Mouse (Mus musculus): ENCODE measurements around the gene 9430097D07Rik. TPM values are rescaled to one million over a fixed set of nuclear protein-coding genes. Genes with fewer than 3 reads are reported as not detected.

Gene 9430097D07Rik
- polyA plus RNA-seq, 1 experiment: 0.04 TPM

DNA sequence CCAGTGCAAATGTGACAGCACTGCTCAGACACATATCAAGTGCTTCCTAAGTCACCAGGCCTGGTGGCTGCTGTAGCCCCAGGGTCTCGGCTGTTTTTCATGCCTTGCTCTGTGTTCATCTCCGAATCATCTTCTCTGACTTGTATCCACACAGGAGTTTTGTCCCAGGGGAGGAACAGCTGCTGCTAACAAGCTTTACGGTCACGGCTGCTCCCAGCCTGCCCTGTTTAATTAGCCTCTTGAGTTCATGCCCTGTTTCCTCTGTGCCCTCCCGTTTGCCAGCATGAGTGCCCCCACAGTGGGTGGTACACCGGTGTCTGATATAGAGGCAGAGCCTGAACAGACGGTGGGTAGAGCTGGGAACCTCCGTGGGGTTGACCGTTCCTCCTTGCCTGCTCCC lies 42.6 kb upstream of the 9430097D07Rik start:
- peaks cover 30% of the 10 kb centered on the region for H3K36me3 ChIP-seq (ENCODE audit: control insufficient read depth, insufficient read depth)
- no peaks in the 10 kb centered on the region for H3K79me2 ChIP-seq (ENCODE audit: control insufficient read depth, insufficient read depth)
- H3ac ChIP-seq (ENCODE audit: control insufficient read depth, insufficient read length): no peak overlapping the region
- no peak overlapping the region for H3K4me2 ChIP-seq (ENCODE audit: low read depth)
- TF ChIP-seq POLR2AphosphoS2 (IDR thresholded peaks at IDR 0.05; ENCODE audit: insufficient read length, low read depth): no peak
- TF ChIP-seq MAX (IDR thresholded peaks at IDR 0.05; ENCODE audit: low read depth): no peak
- TF ChIP-seq TCF3 (IDR thresholded peaks at IDR 0.05; ENCODE audit: insufficient read length, low read depth): no peak
- TF ChIP-seq REST (IDR thresholded peaks at IDR 0.05; ENCODE audit: insufficient read depth, insufficient read length): no peak
- TF ChIP-seq MYOD1 (IDR thresholded peaks at IDR 0.05; ENCODE audit: control insufficient read depth in 1 of 3, insufficient read length in 2 of 3, low read depth in 2 of 3): no peak
- TF ChIP-seq E2F4 (IDR thresholded peaks at IDR 0.05; ENCODE audit: insufficient read depth): no peak
- no peak for TF ChIP-seq USF1 (IDR thresholded peaks at IDR 0.05; ENCODE audit: low read depth)
- no peak for TF ChIP-seq SRF (IDR thresholded peaks at IDR 0.05; ENCODE audit: control insufficient read depth, insufficient read length, low read depth)
- no peak for TF ChIP-seq TCF12 (IDR thresholded peaks at IDR 0.05; ENCODE audit: insufficient read depth, poor library complexity, severe bottlenecking)
- no peak for TF ChIP-seq CEBPB (IDR thresholded peaks at IDR 0.05; ENCODE audit: insufficient read depth, poor library complexity, severe bottlenecking)
- no peak for TF ChIP-seq MYOG (IDR thresholded peaks at IDR 0.05; ENCODE audit: control insufficient read depth in 1 of 3, insufficient read depth in 1 of 3, insufficient read length in 2 of 3, low read depth in 2 of 3)
- no peak for TF ChIP-seq POLR2A (IDR thresholded peaks at IDR 0.05; ENCODE audit: insufficient read length, low read depth)
- H3K4me3 ChIP-seq: no peak overlapping the region
- no peaks in the 10 kb centered on the region for H3K27me3 ChIP-seq (ENCODE audit: control insufficient read depth, insufficient read depth, insufficient read length)

DNA sequence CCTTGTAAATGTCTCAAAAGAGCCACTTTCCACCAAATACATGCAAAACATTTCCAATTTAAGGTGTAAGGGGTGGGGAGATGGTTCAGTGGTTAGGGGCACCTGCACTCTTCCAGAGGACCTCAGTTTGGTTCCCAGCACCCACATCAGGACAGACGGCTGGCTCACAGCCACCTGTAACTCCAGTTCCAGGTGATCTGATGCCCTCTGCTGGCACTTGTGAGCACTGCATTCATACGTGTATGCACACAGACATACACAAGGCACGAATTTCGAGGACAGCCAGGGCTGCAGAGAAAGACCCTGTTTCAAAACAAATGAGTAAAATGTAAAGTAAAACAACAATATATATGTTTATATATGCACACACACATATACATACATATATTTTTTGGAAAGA lies 42.1 kb upstream of the 9430097D07Rik start:
- TF ChIP-seq MYOD1 (IDR thresholded peaks at IDR 0.05; ENCODE audit: control insufficient read depth in 1 of 3, insufficient read length in 2 of 3, low read depth in 2 of 3) (no peak), TCF12 (IDR thresholded peaks at IDR 0.05; ENCODE audit: insufficient read depth, poor library complexity, severe bottlenecking) (no peak), POLR2AphosphoS2 (IDR thresholded peaks at IDR 0.05; ENCODE audit: insufficient read length, low read depth) (no peak), SRF (IDR thresholded peaks at IDR 0.05; ENCODE audit: control insufficient read depth, insufficient read length, low read depth) (no peak), MYOG (IDR thresholded peaks at IDR 0.05; ENCODE audit: control insufficient read depth in 1 of 3, insufficient read depth in 1 of 3, insufficient read length in 2 of 3, low read depth in 2 of 3) (no peak), USF1 (IDR thresholded peaks at IDR 0.05; ENCODE audit: low read depth) (no peak), CEBPB (IDR thresholded peaks at IDR 0.05; ENCODE audit: insufficient read depth, poor library complexity, severe bottlenecking) (no peak), MAX (IDR thresholded peaks at IDR 0.05; ENCODE audit: low read depth) (no peak), TCF3 (IDR thresholded peaks at IDR 0.05; ENCODE audit: insufficient read length, low read depth) (no peak), E2F4 (IDR thresholded peaks at IDR 0.05; ENCODE audit: insufficient read depth) (no peak), REST (IDR thresholded peaks at IDR 0.05; ENCODE audit: insufficient read depth, insufficient read length) (no peak), POLR2A (IDR thresholded peaks at IDR 0.05; ENCODE audit: insufficient read length, low read depth) (no peak)
- Histone ChIP-seq H3K4me3 (no peak overlapping the region), H3K27me3 (ENCODE audit: control insufficient read depth, insufficient read depth, insufficient read length) (no peaks in the 10 kb centered on the region), H3K36me3 (ENCODE audit: control insufficient read depth, insufficient read depth) (peaks cover 34% of the 10 kb centered on the region), H3K79me2 (ENCODE audit: control insufficient read depth, insufficient read depth) (no peaks in the 10 kb centered on the region), H3K4me2 (ENCODE audit: low read depth) (no peak overlapping the region), H3ac (ENCODE audit: control insufficient read depth, insufficient read length) (no peak overlapping the region)

DNA sequence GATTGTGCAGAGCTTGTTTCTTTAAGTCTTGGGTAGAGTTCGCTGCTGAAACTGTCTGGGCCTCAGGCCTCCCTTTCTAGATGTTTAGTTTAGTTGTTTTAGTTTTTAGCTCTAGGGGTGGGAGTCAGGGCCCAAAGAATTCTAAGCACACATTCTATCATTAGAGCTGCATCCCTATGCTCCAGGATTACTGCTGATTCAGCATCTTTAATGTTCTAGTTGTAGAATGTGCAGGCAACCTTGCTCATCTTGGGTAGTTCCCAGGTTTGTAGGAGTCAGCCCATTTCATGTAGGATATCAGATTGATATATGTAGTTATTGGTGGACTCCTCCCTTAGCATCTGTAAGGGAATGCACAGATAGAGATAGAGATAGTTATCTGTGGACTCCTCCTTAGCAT lies 41.6 kb upstream of the 9430097D07Rik start:
- Histone ChIP-seq H3K27me3 (ENCODE audit: control insufficient read depth, insufficient read depth, insufficient read length) (no peaks in the 10 kb centered on the region), H3K4me3 (no peak overlapping the region), H3K4me2 (ENCODE audit: low read depth) (no peak overlapping the region), H3K36me3 (ENCODE audit: control insufficient read depth, insufficient read depth) (peaks cover 34% of the 10 kb centered on the region), H3K79me2 (ENCODE audit: control insufficient read depth, insufficient read depth) (no peaks in the 10 kb centered on the region), H3ac (ENCODE audit: control insufficient read depth, insufficient read length) (no peak overlapping the region)
- no peak for TF ChIP-seq MYOD1 (IDR thresholded peaks at IDR 0.05; ENCODE audit: control insufficient read depth in 1 of 3, insufficient read length in 2 of 3, low read depth in 2 of 3)
- no peak for TF ChIP-seq POLR2AphosphoS2 (IDR thresholded peaks at IDR 0.05; ENCODE audit: insufficient read length, low read depth)
- no peak for TF ChIP-seq TCF3 (IDR thresholded peaks at IDR 0.05; ENCODE audit: insufficient read length, low read depth)

DNA sequence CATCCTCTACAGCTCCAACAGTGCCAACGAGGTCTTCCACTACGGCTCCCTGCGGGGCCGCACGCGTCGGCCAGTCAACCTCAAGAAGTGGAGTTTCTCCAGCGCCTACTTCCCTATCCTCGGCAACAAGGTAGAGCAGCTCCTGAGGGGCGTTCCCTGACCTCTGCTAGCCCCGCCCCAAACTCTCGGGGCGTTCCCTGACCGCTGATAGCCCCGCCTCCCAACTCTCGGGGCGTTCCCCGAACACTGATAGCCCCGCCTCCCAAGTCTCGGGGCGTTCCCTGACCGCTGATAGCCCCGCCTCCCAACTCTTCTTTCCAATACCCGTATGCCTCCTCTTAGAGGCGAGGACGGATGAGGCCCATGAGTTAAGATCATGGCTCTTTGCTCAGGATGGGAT lies 36.8 kb upstream of the 9430097D07Rik start:
- H3K4me3 ChIP-seq: no peak overlapping the region

More for the DNA sequence above, 36.8 kb upstream of the 9430097D07Rik start:
- peaks cover 11% of the 10 kb centered on the region for H3K79me2 ChIP-seq (ENCODE audit: control insufficient read depth, insufficient read depth)
- peaks cover 31% of the 10 kb centered on the region for H3K36me3 ChIP-seq (ENCODE audit: control insufficient read depth, insufficient read depth)
- H3K4me2 ChIP-seq (ENCODE audit: low read depth): no peak overlapping the region
- H3ac ChIP-seq (ENCODE audit: control insufficient read depth, insufficient read length): no peak overlapping the region
- H3K27me3 ChIP-seq (ENCODE audit: control insufficient read depth, insufficient read depth, insufficient read length): no peaks in the 10 kb centered on the region
- TF ChIP-seq POLR2AphosphoS2 (IDR thresholded peaks at IDR 0.05; ENCODE audit: insufficient read length, low read depth): no peak
- TF ChIP-seq MAX (IDR thresholded peaks at IDR 0.05; ENCODE audit: low read depth): no peak
- TF ChIP-seq MYOG (IDR thresholded peaks at IDR 0.05; ENCODE audit: control insufficient read depth in 1 of 3, insufficient read depth in 1 of 3, insufficient read length in 2 of 3, low read depth in 2 of 3): no peak
- TF ChIP-seq TCF3 (IDR thresholded peaks at IDR 0.05; ENCODE audit: insufficient read length, low read depth): no peak
- no peak for TF ChIP-seq TCF12 (IDR thresholded peaks at IDR 0.05; ENCODE audit: insufficient read depth, poor library complexity, severe bottlenecking)
- TF ChIP-seq E2F4 (IDR thresholded peaks at IDR 0.05; ENCODE audit: insufficient read depth): no peak
- TF ChIP-seq MYOD1 (IDR thresholded peaks at IDR 0.05; ENCODE audit: control insufficient read depth in 1 of 3, insufficient read length in 2 of 3, low read depth in 2 of 3): no peak
- TF ChIP-seq CEBPB (IDR thresholded peaks at IDR 0.05; ENCODE audit: insufficient read depth, poor library complexity, severe bottlenecking): no peak
- TF ChIP-seq USF1 (IDR thresholded peaks at IDR 0.05; ENCODE audit: low read depth): no peak
- no peak for TF ChIP-seq REST (IDR thresholded peaks at IDR 0.05; ENCODE audit: insufficient read depth, insufficient read length)
- TF ChIP-seq SRF (IDR thresholded peaks at IDR 0.05; ENCODE audit: control insufficient read depth, insufficient read length, low read depth): no peak
- no peak for TF ChIP-seq POLR2A (IDR thresholded peaks at IDR 0.05; ENCODE audit: insufficient read length, low read depth)

All from myocyte (in vitro differentiated cells).